ENCODE assay signal across 20 mouse cellular contexts in the genomic region with DNA sequence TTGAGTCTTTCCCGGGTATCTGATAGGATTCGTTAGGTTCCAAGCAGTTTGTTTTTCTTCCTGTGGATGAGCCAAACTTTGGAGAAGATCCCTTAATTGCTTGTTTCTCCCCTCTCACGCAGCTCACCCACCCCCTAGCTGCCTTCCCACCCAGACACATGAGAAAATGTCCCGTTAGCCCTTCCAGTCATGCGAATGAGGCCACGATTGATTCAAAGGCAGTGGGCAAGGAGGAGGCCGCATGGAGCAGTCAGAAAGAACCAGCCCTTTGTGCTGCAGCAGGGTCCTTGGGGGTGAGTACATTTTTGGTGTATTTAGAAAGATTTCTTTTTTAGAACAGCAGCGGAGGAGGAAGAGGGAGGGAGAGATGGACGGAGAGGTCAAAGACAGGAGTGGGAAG. TPM values are rescaled to one million over a fixed set of nuclear protein-coding genes. Genes with fewer than 3 reads are reported as not detected.
A peak's percentile ranks its signal among the peaks of the same experiment; 100 is the strongest.
DNase-seq lines count a peak whose midpoint lies in the region; ATAC-seq and TF ChIP-seq lines count a peak whose summit lies in the region.
"Had no signal": no experiment of that assay in that cellular context is flagged by ENCODE, and none has a peak within 500 bp of the region (broad histone marks: within the 10 kb centered on the region; RNA-seq: fewer than 3 reads in every experiment).

No protein-coding gene starts in this region.

- 38% methylated on average over 9 of the region's 9 CpGs for WGBS in forebrain, embryonic 12.5 days
- whole genome bisulfite sequencing in forebrain, embryonic 14.5 days = 23% methylated on average over 9 of the region's 9 CpGs
- WGBS in kidney, postnatal 0 days = 48% methylated on average over 9 of the region's 9 CpGs
- WGBS in limb, embryonic 12.5 days = 64% methylated on average over 9 of the region's 9 CpGs

- H3K4me2 ChIP-seq in forebrain, embryonic 12.5 days = no peak overlapping the region
- H3K4me2 ChIP-seq in forebrain, embryonic 14.5 days (ENCODE audit: low read length) = no peak overlapping the region
- no peak overlapping the region for H3K4me2 ChIP-seq in kidney, postnatal 0 days (ENCODE audit: low read length)
- no peak overlapping the region for H3K4me2 ChIP-seq in limb, embryonic 12.5 days
- H3K4me2 ChIP-seq: heart, embryonic 15.5 days had no signal

- DNase-seq in forebrain, embryonic 14.5 days (ENCODE audit: low spot score) = no peak
- DNase-seq in kidney, postnatal 0 days (ENCODE audit: low spot score) = no peak
- no peak for DNase-seq in kidney, postnatal 4 days
- DNase-seq in adrenal gland, postnatal 25 days = no peak
- DNase-seq in testis, postnatal 14 days (ENCODE audit: low spot score) = no peak
- DNase-seq: adrenal gland, adult 2 months; cerebellum, postnatal 10 days; gastrocnemius, postnatal 36 days; lung, adult 2 months; thymus, postnatal 4 days had no signal

- H3K4me3 ChIP-seq in forebrain, embryonic 12.5 days (replicated peaks) = no peak overlapping the region
- no peak overlapping the region for H3K4me3 ChIP-seq in forebrain, embryonic 14.5 days (ENCODE audit: low read depth, low read length)
- no peak overlapping the region for H3K4me3 ChIP-seq in kidney, postnatal 0 days (replicated peaks; ENCODE audit: low read depth, low read length)
- no peak overlapping the region for H3K4me3 ChIP-seq in cortical plate, adult 2 months (ENCODE audit: insufficient read depth, low read length)
- no peak overlapping the region for H3K4me3 ChIP-seq in limb, embryonic 12.5 days (replicated peaks)
- H3K4me3 ChIP-seq: heart, embryonic 15.5 days had no signal

- no peak; the same call in 1 of the 2 replicates for TF ChIP-seq CTCF in kidney, postnatal 0 days (IDR thresholded peaks at IDR 0.05; ENCODE audit: low read depth)
- no peak for TF ChIP-seq CTCF in cortical plate, adult 2 months (IDR thresholded peaks at IDR 0.05; ENCODE audit: extremely low read depth, insufficient read depth, low read length)

- H3K27me3 ChIP-seq in forebrain, embryonic 12.5 days = peaks cover 11% of the 10 kb centered on the region
- H3K27me3 ChIP-seq in forebrain, embryonic 14.5 days (replicated peaks; ENCODE audit: control insufficient read depth, insufficient read depth, low read length) = no peaks in the 10 kb centered on the region
- H3K27me3 ChIP-seq in kidney, postnatal 0 days (ENCODE audit: insufficient read depth, low read length) = no peaks in the 10 kb centered on the region
- peaks cover 5% of the 10 kb centered on the region; the same call in 1 of the 2 replicates for H3K27me3 ChIP-seq in limb, embryonic 12.5 days

- H3K9ac ChIP-seq in forebrain, embryonic 12.5 days = no peak overlapping the region
- no peak overlapping the region for H3K9ac ChIP-seq in forebrain, embryonic 14.5 days (ENCODE audit: low read length)
- H3K9ac ChIP-seq in kidney, postnatal 0 days (ENCODE audit: low read depth, low read length) = peak overlapping the region; percentile 29; the same call in 1 of the 2 replicates
- no peak overlapping the region for H3K9ac ChIP-seq in limb, embryonic 12.5 days (replicated peaks)
- H3K9ac ChIP-seq: heart, embryonic 15.5 days had no signal

- H3K9me3 ChIP-seq in forebrain, embryonic 12.5 days = no peaks in the 10 kb centered on the region
- H3K9me3 ChIP-seq in forebrain, embryonic 14.5 days (replicated peaks; ENCODE audit: control insufficient read depth, low read length) = no peaks in the 10 kb centered on the region
- no peaks in the 10 kb centered on the region for H3K9me3 ChIP-seq in kidney, postnatal 0 days (replicated peaks; ENCODE audit: low read length)
- peaks cover 3% of the 10 kb centered on the region; the same call in 1 of the 2 replicates for H3K9me3 ChIP-seq in limb, embryonic 12.5 days
- H3K9me3 ChIP-seq: heart, embryonic 15.5 days had no signal

- no peaks in the 10 kb centered on the region for H3K36me3 ChIP-seq in forebrain, embryonic 12.5 days (replicated peaks)
- no peaks in the 10 kb centered on the region for H3K36me3 ChIP-seq in forebrain, embryonic 14.5 days (ENCODE audit: control insufficient read depth, insufficient read depth, low read length)
- no peaks in the 10 kb centered on the region for H3K36me3 ChIP-seq in kidney, postnatal 0 days (ENCODE audit: insufficient read depth, low read length)
- no peaks in the 10 kb centered on the region for H3K36me3 ChIP-seq in limb, embryonic 12.5 days
- H3K36me3 ChIP-seq: heart, embryonic 15.5 days had no signal

- 0 out of 2 replicates have a peak overlapping the region, but pooled peaks have one; percentile 53 for H3K27ac ChIP-seq in forebrain, embryonic 12.5 days
- no peak overlapping the region for H3K27ac ChIP-seq in forebrain, embryonic 14.5 days (ENCODE audit: low read depth, low read length)
- peak overlapping the region; percentile 89; the same call in 1 of the 2 replicates for H3K27ac ChIP-seq in kidney, postnatal 0 days
- H3K27ac ChIP-seq in cortical plate, adult 2 months (ENCODE audit: insufficient read depth, low read length) = 0 out of 2 replicates have a peak overlapping the region, but pooled peaks have one; percentile 13
- peak overlapping the region; percentile 66 for H3K27ac ChIP-seq in limb, embryonic 12.5 days
- H3K27ac ChIP-seq: heart, embryonic 15.5 days; hindbrain, postnatal 0 days had no signal

- H3K4me1 ChIP-seq in forebrain, embryonic 12.5 days = peaks cover 35% of the 10 kb centered on the region
- peaks cover 5% of the 10 kb centered on the region for H3K4me1 ChIP-seq in forebrain, embryonic 14.5 days (ENCODE audit: control insufficient read depth, insufficient read depth, low read length)
- peaks cover 30% of the 10 kb centered on the region for H3K4me1 ChIP-seq in kidney, postnatal 0 days (replicated peaks; ENCODE audit: insufficient read depth, low read length)
- H3K4me1 ChIP-seq in cortical plate, adult 2 months (ENCODE audit: control insufficient read depth, insufficient read depth, low read length) = no peaks in the 10 kb centered on the region
- H3K4me1 ChIP-seq in limb, embryonic 12.5 days (replicated peaks) = peaks cover 68% of the 10 kb centered on the region

- no peak for TF ChIP-seq POLR2A in cortical plate, adult 2 months (IDR thresholded peaks at IDR 0.05; ENCODE audit: extremely low read depth, insufficient read depth, low read length)

- ATAC-seq in forebrain, embryonic 12.5 days (ENCODE audit: low FRiP score) = no peak
- ATAC-seq in forebrain, embryonic 14.5 days = no peak
- no peak for ATAC-seq in kidney, postnatal 0 days (replicated peaks; ENCODE audit: low FRiP score, low read depth)
- no peak for ATAC-seq in limb, embryonic 12.5 days (ENCODE audit: insufficient number of reproducible peaks, insufficient read depth, low FRiP score, low TSS enrichment, low read depth)
- ATAC-seq: forebrain, embryonic 16.5 days; hindbrain, postnatal 0 days had no signal

RNA-seq across cellular contexts. Expression of a gene that starts 25.5 kb away (rescaled TPM):
- 21.9 and 25.6 TPM in 2 replicates for polyA plus RNA-seq in forebrain, embryonic 12.5 days (2016; fragmentation: Nextera tagmentation; extraction: Ambion mirVana)
- polyA plus RNA-seq in forebrain, embryonic 14.5 days (2014; fragmentation: Nextera tagmentation; extraction: Ambion mirVana) = 7.0 and 10.3 TPM in 2 replicates
- 57.2 and 62.9 TPM in 2 replicates for polyA plus RNA-seq in kidney, postnatal 0 days (2015; fragmentation: Nextera tagmentation; extraction: Ambion mirVana)
- 23.8 and 24.6 TPM in 2 replicates for polyA plus RNA-seq in cortical plate, adult 2 months (2012; rRNA removed)
- polyA plus RNA-seq in limb, embryonic 12.5 days (2016; fragmentation: Nextera tagmentation; extraction: Ambion mirVana) = 100 and 102 TPM in 2 replicates
- total RNA-seq in adrenal gland, postnatal 25 days (2021) = 7.7 and 16.8 TPM in 2 replicates

RNA-seq across cellular contexts. Expression of a gene that starts 45.5 kb away (rescaled TPM):
- polyA plus RNA-seq in forebrain, embryonic 12.5 days (2016; fragmentation: Nextera tagmentation; extraction: Ambion mirVana) = 0.65 and 0.67 TPM in 2 replicates
- polyA plus RNA-seq in forebrain, embryonic 14.5 days (2014; fragmentation: Nextera tagmentation; extraction: Ambion mirVana) = not detected in 2 replicates
- polyA plus RNA-seq in kidney, postnatal 0 days (2015; fragmentation: Nextera tagmentation; extraction: Ambion mirVana) = 2.5 and 2.6 TPM in 2 replicates
- polyA plus RNA-seq in cortical plate, adult 2 months (2012; rRNA removed) = 0.17 and 0.19 TPM in 2 replicates
- 10.9 and 11.1 TPM in 2 replicates for polyA plus RNA-seq in limb, embryonic 12.5 days (2016; fragmentation: Nextera tagmentation; extraction: Ambion mirVana)
- total RNA-seq in adrenal gland, postnatal 25 days (2021) = 0.33 TPM in 1 of 2 replicates, not detected in the other
- polyA plus RNA-seq: forebrain, embryonic 16.5 days; neural tube, embryonic 14.5 days had no signal

RNA-seq across cellular contexts. Expression of a gene that starts 55.0 kb away (rescaled TPM):
- not detected in 2 replicates for polyA plus RNA-seq in forebrain, embryonic 12.5 days (2016; fragmentation: Nextera tagmentation; extraction: Ambion mirVana)
- not detected in 2 replicates for polyA plus RNA-seq in forebrain, embryonic 14.5 days (2014; fragmentation: Nextera tagmentation; extraction: Ambion mirVana)
- polyA plus RNA-seq in kidney, postnatal 0 days (2015; fragmentation: Nextera tagmentation; extraction: Ambion mirVana) = 0.41 and 0.47 TPM in 2 replicates
- 0.13 and 0.25 TPM in 2 replicates for polyA plus RNA-seq in cortical plate, adult 2 months (2012; rRNA removed)
- polyA plus RNA-seq in limb, embryonic 12.5 days (2016; fragmentation: Nextera tagmentation; extraction: Ambion mirVana) = not detected in 2 replicates
- total RNA-seq in adrenal gland, postnatal 25 days (2021) = not detected in 2 replicates
- total RNA-seq: adrenal gland, adult 2 months; gastrocnemius, postnatal 36 days had no signal
- polyA plus RNA-seq: adrenal gland, adult 2 months; embryonic facial prominence, embryonic 11.5 days; forebrain, embryonic 16.5 days; midbrain, postnatal 0 days; neural tube, embryonic 14.5 days; spleen, adult 2 months had no signal
